Comparison of ENCODE assay signal across 8 mouse cellular contexts in the genomic region with DNA sequence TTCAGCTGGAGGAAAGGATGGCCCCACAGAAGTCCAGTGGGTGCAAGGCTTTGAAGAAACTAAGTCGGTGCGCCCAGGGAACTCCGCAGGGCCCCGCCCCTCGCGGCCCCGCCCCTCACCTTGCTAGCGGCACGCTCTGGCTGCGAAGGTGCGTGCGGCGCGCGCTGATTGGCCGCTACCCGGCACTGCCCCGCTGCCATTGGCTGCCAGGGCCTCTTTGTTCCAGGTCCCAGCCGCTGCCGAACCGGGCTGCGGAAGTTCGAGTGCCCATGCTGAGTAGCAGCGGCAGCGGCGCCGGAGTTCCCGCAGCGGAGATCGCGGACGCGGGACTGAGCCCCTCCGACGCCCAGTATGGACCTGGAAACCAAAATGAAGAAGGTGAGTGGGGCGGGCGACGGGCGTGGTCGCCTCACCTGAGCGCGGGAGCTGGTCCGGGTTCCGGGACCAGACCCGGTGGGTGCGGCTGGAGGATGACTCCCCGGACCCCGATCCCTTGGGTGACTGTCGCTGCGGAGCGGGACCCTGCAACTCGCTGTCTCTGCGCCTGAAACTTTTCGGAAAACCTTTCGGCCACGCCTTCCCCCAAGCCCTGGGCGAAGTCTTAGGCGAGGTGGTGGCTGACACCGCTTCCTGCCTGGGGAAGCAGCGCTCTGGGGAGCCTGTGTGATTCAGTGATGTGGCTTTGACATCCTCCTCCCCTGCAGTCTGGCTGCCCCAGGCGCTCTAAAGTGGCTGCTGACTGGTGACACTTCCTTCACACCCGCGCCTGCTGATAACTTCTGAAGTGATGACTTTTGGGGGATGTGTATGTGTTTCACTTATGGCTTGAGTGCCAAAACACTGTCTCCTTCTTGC. TPM values are rescaled to one million over a fixed set of nuclear protein-coding genes. Genes with fewer than 3 reads are reported as not detected.
A peak's percentile ranks its signal among the peaks of the same experiment; 100 is the strongest.
DNase-seq lines count a peak whose midpoint lies in the region; ATAC-seq and TF ChIP-seq lines count a peak whose summit lies in the region.

A gene (plus strand): TSS at position 214 of the 855 bp plus-strand sequence.

- no peak within 1 kb of the TSS for H3K27ac ChIP-seq in cortical plate, adult 2 months (ENCODE audit: insufficient read depth, low read length)

- no peaks in the 10 kb centered on the region for H3K9me3 ChIP-seq in megakaryocyte, embryonic 14.5 days

- DNase-seq in gastrocnemius, postnatal 25 days, result peak; percentile 69
- DNase-seq in left cerebral cortex, postnatal 10 days (ENCODE audit: extremely low spot score in 1 of 2, low spot score in 2 of 2), result peak; percentile 53 to 83
- DNase-seq in right cerebral cortex, adult 2 months (ENCODE audit: low spot score in 2 of 2), result peak; percentile 47 to 53
- peak; percentile 25 for DNase-seq in urinary bladder, postnatal 10 days (ENCODE audit: low spot score)

- no peak for TF ChIP-seq POLR2A in cortical plate, adult 2 months (IDR thresholded peaks at IDR 0.05; ENCODE audit: extremely low read depth, insufficient read depth, low read length)

- no peak for TF ChIP-seq CTCF in cortical plate, adult 2 months (IDR thresholded peaks at IDR 0.05; ENCODE audit: extremely low read depth, insufficient read depth, low read length)

- H3K27me3 ChIP-seq in megakaryocyte, embryonic 14.5 days (replicated peaks), result no peaks in the 10 kb centered on the region

- intact Hi-C loops in left cerebral cortex, postnatal 10 days (cut with DNase I), result no loop called here

- ATAC-seq in activated CD4-positive, CD25-positive, alpha-beta regulatory T cell, adult 4 months, result peak; percentile 87
- ATAC-seq in inflammation-experienced regulatory T-cells, adult 6 months, result peak; percentile 87

- no peaks in the 10 kb centered on the region for H3K36me3 ChIP-seq in megakaryocyte, embryonic 14.5 days (replicated peaks; ENCODE audit: low read length)

- H3K4me1 ChIP-seq in cortical plate, adult 2 months (ENCODE audit: control insufficient read depth, insufficient read depth, low read length), result no peaks in the 10 kb centered on the region
- H3K4me1 ChIP-seq in megakaryocyte, embryonic 14.5 days, result peaks cover 37% of the 10 kb centered on the region

- H3K4me3 ChIP-seq in cortical plate, adult 2 months (ENCODE audit: insufficient read depth, low read length), result peak within 1 kb of the TSS; percentile 38
- peak within 1 kb of the TSS; percentile 92 for H3K4me3 ChIP-seq in megakaryocyte, embryonic 14.5 days (replicated peaks)

RNA-seq across cellular contexts. Expression of the gene that starts here (rescaled TPM):
- polyA plus RNA-seq in activated CD4-positive, CD25-positive, alpha-beta regulatory T cell, adult 4 months (2017; shearing (Covaris generic)), result 100 to 1,000 TPM; 172 to 206 TPM
- 1.8 and 1.9 TPM in 2 replicates for polyA plus RNA-seq in cortical plate, adult 2 months (2012; rRNA removed)
- total RNA-seq in gastrocnemius, postnatal 25 days (2021), result 1 to 10 TPM; 1.3 to 2.3 TPM
- 100 to 1,000 TPM; 167 to 201 (median 200) TPM for polyA plus RNA-seq in inflammation-experienced regulatory T-cells, adult 6 months (2017; shearing (Covaris generic))
- 1 to 10 TPM; 7.0 to 8.2 TPM for total RNA-seq in left cerebral cortex, postnatal 10 days (2021)
- 3.5 and 12.8 TPM in 2 replicates for polyA plus RNA-seq in megakaryocyte, embryonic 14.5 days (2012; ENCODE audit: insufficient read depth, low replicate concordance)

Comparison
In these comparisons a context has a peak if more than half of its experiments do, and no peak if none do; other contexts are left out.
1. RNA of the gene that starts here (polyA plus RNA-seq): 172 to 206 TPM in activated CD4-positive, CD25-positive, alpha-beta regulatory T cell, adult 4 months and 167 to 201 TPM in inflammation-experienced regulatory T-cells, adult 6 months; 3.5 to 12.8 TPM in megakaryocyte, embryonic 14.5 days and 1.8 to 1.9 TPM in cortical plate, adult 2 months; every median in the first group is over 10 times any median in the second.
2. Peak in every context shown above with its lines, with median percentiles within 50 percentile points of each other: DNase-seq.